In genomic region chr8:124925544-124926266, GRCm38 (mm10) we compare ENCODE assay signal across 12 mouse cellular contexts. TPM values are rescaled to one million over a fixed set of nuclear protein-coding genes. Genes with fewer than 3 reads are reported as not detected.
A peak's percentile ranks its signal among the peaks of the same experiment; 100 is the strongest.
DNase-seq lines count a peak whose midpoint lies in the region; ATAC-seq and TF ChIP-seq lines count a peak whose summit lies in the region.
"Had no signal": no experiment of that assay in that cellular context is flagged by ENCODE, and none has a peak within 500 bp of the region (broad histone marks: within the 10 kb centered on the region; RNA-seq: fewer than 3 reads in every experiment).

No protein-coding gene starts in this region.

- 0 out of 2 replicates have a peak, but pooled peaks cover 3% of the 10 kb centered on the region for H3K4me1 ChIP-seq in limb, embryonic 14.5 days (ENCODE audit: control insufficient read depth, insufficient read depth, low read length)
- peaks cover 6% of the 10 kb centered on the region; the same call in 1 of the 2 replicates for H3K4me1 ChIP-seq in limb, embryonic 10.5 days
- peaks cover 5% of the 10 kb centered on the region for H3K4me1 ChIP-seq in forebrain, embryonic 12.5 days

- H3K36me3 ChIP-seq in limb, embryonic 14.5 days (ENCODE audit: control insufficient read depth, insufficient read depth, low read length): peaks cover 3% of the 10 kb centered on the region; the same call in 1 of the 2 replicates
- peaks cover 40% of the 10 kb centered on the region for H3K36me3 ChIP-seq in limb, embryonic 10.5 days
- no peaks in the 10 kb centered on the region for H3K36me3 ChIP-seq in splenic B cell, adult 2 months (ENCODE audit: control insufficient read depth, insufficient read depth, low read length, poor library complexity, severe bottlenecking)
- peaks cover 25% of the 10 kb centered on the region for H3K36me3 ChIP-seq in forebrain, embryonic 12.5 days (replicated peaks)

- DNase-seq in limb, embryonic 14.5 days (ENCODE audit: low spot score): no peak
- no peak for DNase-seq in limb, embryonic 10.5 days (ENCODE audit: low spot score)
- DNase-seq in Patski (ENCODE audit: low read depth, low spot score) (no peak), MN1 (ENCODE audit: low spot score) (no peak)
- peak; percentile 49 for DNase-seq in splenic B cell, adult 2 months (ENCODE audit: low read depth, low spot score)
- no peak for DNase-seq in c-Kit-positive CD71-positive TER-119-positive erythroid progenitor cells, embryonic 14.5 days (ENCODE audit: low spot score)
- DNase-seq: cerebellum, adult 8-10 months; layer of hippocampus, postnatal 36 days had no signal

- POLR2A ChIA-PET in Patski (lab: Charles Lee): interaction anchor here (0.6 to 1.9 kb wide), 3 partner anchors 10 to 24 kb away, joined by 3 to 5 read pairs (median 4); no protein-coding TSS in a partner anchor

- CTCF ChIA-PET in Patski (lab: Charles Lee): interaction anchor here (1.0 to 2.2 kb wide), 3 partner anchors 20 to 29 kb away, joined by 3 to 7 read pairs (median 4); no protein-coding TSS in a partner anchor

- TF ChIP-seq POLR2A in limb, embryonic 14.5 days (IDR thresholded peaks at IDR 0.05; ENCODE audit: borderline replicate concordance, extremely low read depth, insufficient read depth, insufficient read length): no peak

- H3K9ac ChIP-seq in limb, embryonic 14.5 days (ENCODE audit: low read depth, low read length, severe bottlenecking): no peak overlapping the region
- H3K9ac ChIP-seq in forebrain, embryonic 12.5 days: no peak overlapping the region
- H3K9ac ChIP-seq: hindbrain, embryonic 14.5 days; midbrain, embryonic 13.5 days had no signal

- WGBS in limb, embryonic 14.5 days: 69% methylated on average over 14 of the region's 14 CpGs
- WGBS in limb, embryonic 10.5 days: 82% methylated on average over 14 of the region's 14 CpGs
- 87% methylated on average over 14 of the region's 14 CpGs for WGBS in forebrain, embryonic 12.5 days

- TF ChIP-seq CTCF in Patski (IDR thresholded peaks at IDR 0.05): no peak

- H3K9me3 ChIP-seq in limb, embryonic 14.5 days (ENCODE audit: control insufficient read depth, low read length): no peaks in the 10 kb centered on the region
- no peaks in the 10 kb centered on the region for H3K9me3 ChIP-seq in limb, embryonic 10.5 days (replicated peaks)
- no peaks in the 10 kb centered on the region for H3K9me3 ChIP-seq in forebrain, embryonic 12.5 days
- H3K9me3 ChIP-seq: midbrain, embryonic 13.5 days had no signal

- no peak overlapping the region for H3K4me3 ChIP-seq in limb, embryonic 14.5 days (replicated peaks; ENCODE audit: low read length)
- no peak overlapping the region for H3K4me3 ChIP-seq in limb, embryonic 10.5 days
- H3K4me3 ChIP-seq in forebrain, embryonic 12.5 days (replicated peaks): no peak overlapping the region
- H3K4me3 ChIP-seq: midbrain, embryonic 13.5 days had no signal

- H3K4me2 ChIP-seq in limb, embryonic 14.5 days (replicated peaks; ENCODE audit: low read depth, low read length, severe bottlenecking): no peak overlapping the region
- no peak overlapping the region for H3K4me2 ChIP-seq in forebrain, embryonic 12.5 days
- H3K4me2 ChIP-seq: hindbrain, embryonic 14.5 days; midbrain, embryonic 13.5 days had no signal

- ATAC-seq in limb, embryonic 14.5 days (ENCODE audit: low FRiP score, low read depth): no peak
- ATAC-seq in Patski: peak; percentile 15
- ATAC-seq in hematopoietic stem cell, adult 5-6 weeks (replicated peaks in 1 of 2; ENCODE audit: insufficient read depth in 1 of 2, low FRiP score in 2 of 2, low TSS enrichment in 1 of 2, low read depth in 1 of 2, poor library complexity in 2 of 2, severe bottlenecking in 2 of 2): peak; percentile 59 to 63
- ATAC-seq in forebrain, embryonic 12.5 days (ENCODE audit: low FRiP score): no peak
- ATAC-seq: midbrain, embryonic 13.5 days had no signal

- no peaks in the 10 kb centered on the region for H3K27me3 ChIP-seq in limb, embryonic 14.5 days (ENCODE audit: control insufficient read depth, insufficient read depth, low read length)
- H3K27me3 ChIP-seq in limb, embryonic 10.5 days (ENCODE audit: low read depth, poor library complexity, severe bottlenecking): no peaks in the 10 kb centered on the region
- no peaks in the 10 kb centered on the region for H3K27me3 ChIP-seq in Patski
- H3K27me3 ChIP-seq in splenic B cell, adult 2 months (ENCODE audit: control insufficient read depth, insufficient read depth, low read length, poor library complexity, severe bottlenecking): no peaks in the 10 kb centered on the region
- H3K27me3 ChIP-seq in forebrain, embryonic 12.5 days: no peaks in the 10 kb centered on the region
- H3K27me3 ChIP-seq: midbrain, embryonic 13.5 days had no signal

- in situ Hi-C loops in Patski (cut with MboI; ENCODE audit: low pct_unique_long_range_greater_than_20kb): no loop called here

- H3K27ac ChIP-seq in limb, embryonic 14.5 days (replicated peaks; ENCODE audit: low read depth, low read length): 0 out of 2 replicates have a peak overlapping the region, but pooled peaks have one; percentile 8
- no peak overlapping the region for H3K27ac ChIP-seq in limb, embryonic 10.5 days
- no peak overlapping the region for H3K27ac ChIP-seq in forebrain, embryonic 12.5 days
- H3K27ac ChIP-seq: hindbrain, embryonic 14.5 days; midbrain, embryonic 13.5 days had no signal

RNA-seq across cellular contexts. Expression of gene Egln1, which starts 23.4 kb away (rescaled TPM):
- polyA plus RNA-seq in limb, embryonic 14.5 days (2012; rRNA removed): 39.8 and 41.3 TPM in 2 replicates
- 18.5 and 18.8 TPM in 2 replicates for polyA plus RNA-seq in limb, embryonic 14.5 days (2014; fragmentation: Nextera tagmentation; extraction: Ambion mirVana)
- 9.9 and 10.1 TPM in 2 replicates for polyA plus RNA-seq in limb, embryonic 10.5 days (2016; fragmentation: Nextera tagmentation; extraction: Ambion mirVana)
- 50.7 TPM for polyA plus RNA-seq in Patski (2021)
- total RNA-seq in hematopoietic stem cell, adult 5-6 weeks (2017): 18.8 and 24.0 TPM in 2 replicates
- 19.5 and 20.0 TPM in 2 replicates for polyA plus RNA-seq in forebrain, embryonic 12.5 days (2016; fragmentation: Nextera tagmentation; extraction: Ambion mirVana)

RNA-seq across cellular contexts. Expression of gene Sprtn, which starts 28.0 kb away (rescaled TPM):
- 16.0 and 16.5 TPM in 2 replicates for polyA plus RNA-seq in limb, embryonic 14.5 days (2012; rRNA removed)
- polyA plus RNA-seq in limb, embryonic 14.5 days (2014; fragmentation: Nextera tagmentation; extraction: Ambion mirVana): 9.9 and 11.3 TPM in 2 replicates
- polyA plus RNA-seq in limb, embryonic 10.5 days (2016; fragmentation: Nextera tagmentation; extraction: Ambion mirVana): 9.3 and 10.4 TPM in 2 replicates
- polyA plus RNA-seq in Patski (2021): 16.5 TPM
- 21.6 and 23.1 TPM in 2 replicates for total RNA-seq in hematopoietic stem cell, adult 5-6 weeks (2017)
- 12.8 and 14.5 TPM in 2 replicates for polyA plus RNA-seq in forebrain, embryonic 12.5 days (2016; fragmentation: Nextera tagmentation; extraction: Ambion mirVana)

RNA-seq across cellular contexts. Expression of gene Exoc8, which starts 28.2 kb away (rescaled TPM):
- polyA plus RNA-seq in limb, embryonic 14.5 days (2012; rRNA removed): 6.4 TPM in 2 replicates
- 5.7 and 6.8 TPM in 2 replicates for polyA plus RNA-seq in limb, embryonic 14.5 days (2014; fragmentation: Nextera tagmentation; extraction: Ambion mirVana)
- 8.7 and 9.2 TPM in 2 replicates for polyA plus RNA-seq in limb, embryonic 10.5 days (2016; fragmentation: Nextera tagmentation; extraction: Ambion mirVana)
- 12.2 TPM for polyA plus RNA-seq in Patski (2021)
- 13.1 and 16.3 TPM in 2 replicates for total RNA-seq in hematopoietic stem cell, adult 5-6 weeks (2017)
- 15.0 and 15.3 TPM in 2 replicates for polyA plus RNA-seq in forebrain, embryonic 12.5 days (2016; fragmentation: Nextera tagmentation; extraction: Ambion mirVana)

Comparison
In these comparisons a context has a peak if more than half of its experiments do, and no peak if none do; other contexts are left out.
1. ATAC-seq: peak in Patski (single experiment) and hematopoietic stem cell, adult 5-6 weeks (2 of 2); none in limb, embryonic 14.5 days (single experiment) and forebrain, embryonic 12.5 days (single experiment).